Mouse (Mus musculus) CH12.LX (cell line): ENCODE measurements around the gene Rrp36. TPM values are rescaled to one million over a fixed set of nuclear protein-coding genes. Genes with fewer than 3 reads are reported as not detected.

Source experiments
- DNase-seq: peaks from one replicate; pipeline ENCODE4 v3.0.0-alpha.2; 2013; ENCODE audit errors: extremely low read depth
- H3K27ac ChIP-seq: 2 replicates; pipeline ENCODE4 v1.5.1; 2012; ENCODE audit warnings: low read depth, mild to moderate bottlenecking, control low read depth, moderate library complexity; ENCODE audit not compliant: insufficient read depth
- H3K27me3 ChIP-seq: replicated peaks from 2 replicates; pipeline ENCODE3; 2012; ENCODE audit warnings: inconsistent platforms
- H3K36me3 ChIP-seq, 2 experiments: replicated peaks in 1 of 2; 2 replicates each; pipeline versions ENCODE3 to v1.6.1; 2012; ENCODE audit warnings: inconsistent platforms in 1 of 2, low read length in 1 of 2, mild to moderate bottlenecking in 1 of 2, mixed read lengths in 1 of 2, moderate library complexity in 1 of 2; ENCODE audit not compliant: control insufficient read depth in 1 of 2, insufficient read depth in 1 of 2
- H3K4me1 ChIP-seq, 2 experiments: 2 replicates each; pipeline ENCODE4 v1.6.1; 2012; ENCODE audit warnings: inconsistent platforms in 1 of 2, moderate library complexity in 1 of 2; ENCODE audit not compliant: insufficient read depth in 2 of 2, control insufficient read depth in 1 of 2
- H3K4me2 ChIP-seq: 2 replicates; pipeline ENCODE4 v1.6.1; 2012; ENCODE audit warnings: low read depth, mild to moderate bottlenecking, control low read depth; ENCODE audit not compliant: poor library complexity, insufficient read depth, severe bottlenecking
- H3K4me3 ChIP-seq, 3 experiments: fragments of 150-350 bp in 1 of 3; sonication (generic) in 1 of 3; replicated peaks in 1 of 3; 2 replicates each; pipeline versions ENCODE3 to v1.5.1; 2011 to 2012; ENCODE audit warnings: low read depth in 2 of 3, low read length in 2 of 3, mild to moderate bottlenecking in 2 of 3, moderate library complexity in 2 of 3, control low read depth in 1 of 3, improper control_type of control experiment in 1 of 3, inconsistent platforms in 1 of 3, mixed read lengths in 1 of 3; ENCODE audit not compliant: poor library complexity in 1 of 3
- H3K79me2 ChIP-seq: replicated peaks from 2 replicates; pipeline ENCODE4 v1.6.1; 2012; ENCODE audit warnings: mild to moderate bottlenecking, moderate library complexity; ENCODE audit not compliant: control insufficient read depth, poor library complexity, insufficient read depth, severe bottlenecking; ENCODE audit errors: extremely low read depth
- H3K9ac ChIP-seq: 2 replicates; pipeline ENCODE4 v1.6.1; 2012; ENCODE audit warnings: low read depth, mild to moderate bottlenecking, control low read depth, moderate library complexity; ENCODE audit not compliant: insufficient read depth
- H3K9me3 ChIP-seq: replicated peaks from 2 replicates; pipeline ENCODE3; 2012; ENCODE audit warnings: low read length, inconsistent platforms, mixed read lengths
- BHLHE40 ChIP-seq: IDR thresholded peaks from 2 replicates; pipeline ENCODE4 v1.6.1; 2011; ENCODE audit warnings: mild to moderate bottlenecking, low read depth, low read length, improper control_type of control experiment
- E2F4 ChIP-seq: IDR thresholded peaks from 2 replicates; pipeline ENCODE4 v1.6.1; 2011; ENCODE audit warnings: low read depth, low read length, improper control_type of control experiment; ENCODE audit not compliant: insufficient replicate concordance
- ELF1 ChIP-seq: IDR thresholded peaks from 2 replicates; pipeline ENCODE4 v1.6.1; 2014; ENCODE audit warnings: low read depth, mild to moderate bottlenecking, inconsistent platforms, low read length, improper control_type of control experiment
- EP300 ChIP-seq: IDR thresholded peaks from 2 replicates; pipeline ENCODE4 v1.6.1; 2011; ENCODE audit warnings: low read length, improper control_type of control experiment
- ETS1 ChIP-seq: conservative IDR thresholded peaks from 2 replicates; pipeline ENCODE4 v1.6.1; 2012; ENCODE audit warnings: low read depth, mild to moderate bottlenecking, inconsistent platforms, low read length, improper control_type of control experiment, moderate library complexity
- IRF4 ChIP-seq: IDR thresholded peaks from 2 replicates; pipeline ENCODE4 v1.6.1; 2014; ENCODE audit warnings: low read depth, mild to moderate bottlenecking, inconsistent platforms, low read length, improper control_type of control experiment
- JUND ChIP-seq: conservative IDR thresholded peaks from 2 replicates; pipeline ENCODE4 v1.6.1; 2011; ENCODE audit warnings: low read depth, low read length, improper control_type of control experiment
- KAT2A ChIP-seq: IDR thresholded peaks from 2 replicates; pipeline ENCODE4 v1.6.1; 2012; ENCODE audit warnings: low read length, improper control_type of control experiment, inconsistent platforms; ENCODE audit not compliant: insufficient replicate concordance
- MAX ChIP-seq: IDR thresholded peaks from 2 replicates; pipeline ENCODE4 v1.6.1; 2011; ENCODE audit warnings: low read length, improper control_type of control experiment
- MAZ ChIP-seq: IDR thresholded peaks from 2 replicates; pipeline ENCODE4 v1.6.1; 2012; ENCODE audit warnings: low read depth, mild to moderate bottlenecking, inconsistent platforms, low read length, improper control_type of control experiment, moderate library complexity
- MYC ChIP-seq: IDR thresholded peaks from 2 replicates; pipeline ENCODE4 v1.6.1; 2011; ENCODE audit warnings: low read depth, mild to moderate bottlenecking, improper control_type of control experiment, low read length
- NELFE ChIP-seq: IDR thresholded peaks from 2 replicates; pipeline ENCODE4 v1.6.1; 2011; ENCODE audit warnings: low read depth, low read length, improper control_type of control experiment
- NRF1 ChIP-seq: IDR thresholded peaks from 2 replicates; pipeline ENCODE4 v1.6.1; 2014; ENCODE audit warnings: low read depth, mild to moderate bottlenecking, inconsistent platforms, low read length, improper control_type of control experiment, moderate library complexity
- RAD21 ChIP-seq: IDR thresholded peaks from 2 replicates; pipeline ENCODE4 v1.6.1; 2011; ENCODE audit warnings: low read depth, mild to moderate bottlenecking, low read length, improper control_type of control experiment, moderate library complexity
- SIN3A ChIP-seq: IDR thresholded peaks from 2 replicates; pipeline ENCODE4 v1.6.1; 2012; ENCODE audit warnings: low read length, improper control_type of control experiment, inconsistent platforms
- SMC3 ChIP-seq: IDR thresholded peaks from 2 replicates; pipeline ENCODE4 v1.6.1; 2011; ENCODE audit warnings: low read depth, low read length, improper control_type of control experiment
- TCF12 ChIP-seq: IDR thresholded peaks from 2 replicates; pipeline ENCODE4 v1.6.1; 2014; ENCODE audit warnings: low read depth, mild to moderate bottlenecking, inconsistent platforms, low read length, improper control_type of control experiment
- UBTF ChIP-seq: IDR thresholded peaks from 2 replicates; pipeline ENCODE4 v1.6.1; 2012; ENCODE audit warnings: low read depth, mild to moderate bottlenecking, inconsistent platforms, low read length, improper control_type of control experiment, moderate library complexity
- USF1 ChIP-seq: IDR thresholded peaks from 2 replicates; pipeline ENCODE4 v1.6.1; 2014; ENCODE audit warnings: low read depth, mild to moderate bottlenecking, inconsistent platforms, low read length, improper control_type of control experiment
- ZC3H11A ChIP-seq: IDR thresholded peaks from 2 replicates; pipeline ENCODE4 v1.6.1; 2012; ENCODE audit warnings: low read depth, mild to moderate bottlenecking, inconsistent platforms, low read length, improper control_type of control experiment
- ZKSCAN1 ChIP-seq: IDR thresholded peaks from 2 replicates; pipeline ENCODE4 v1.6.1; 2012; ENCODE audit warnings: low read depth, inconsistent platforms, low read length, improper control_type of control experiment, borderline replicate concordance
- ZMIZ1 ChIP-seq: IDR thresholded peaks from 2 replicates; pipeline ENCODE4 v1.6.1; 2012; ENCODE audit warnings: low read depth, mild to moderate bottlenecking, inconsistent platforms, low read length, improper control_type of control experiment
- ZNF384 ChIP-seq: IDR thresholded peaks from 2 replicates; pipeline ENCODE4 v1.6.1; 2012; ENCODE audit warnings: low read depth, low read length, improper control_type of control experiment, inconsistent platforms
- dilution Hi-C: fragments of 300-500 bp; cut with MboI; formaldehyde crosslinking; loops from 2 replicates; pipeline ENCODE4 v1.14.3; 2020; ENCODE audit warnings: low sequenced_read_pairs; ENCODE audit not compliant: extremely low pct_unique_long_range_greater_than_20kb, extremely low pct_ligation_motif_present
- in situ Hi-C: fragments of 300-500 bp; cut with MboI; formaldehyde crosslinking; loops from 3 replicates; pipeline ENCODE4 v1.14.3; 2019; ENCODE audit warnings: low sequenced_read_pairs, low pct_ligation_motif_present, low pct_unique_long_range_greater_than_20kb, mixed read lengths
- polyA plus RNA-seq: library from polyadenylated mRNA; unstranded; fragments of >175 nt; gene quantifications from 2 replicates; pipeline ENCODE4 v1.2.1, GENCODE M21; 2012; ENCODE audit warnings: low read depth; ENCODE audit not compliant: insufficient read length
- total RNA-seq, 2 experiments: library from RNA; depleted of rRNA; stranded (reverse); fragments of 300-350 nt in 1 of 2; fragments of >200 nt in 1 of 2; gene quantifications; 2 replicates each; pipeline ENCODE4 v1.2.3; 2012 to 2014

Rrp36 gene
- total and polyA plus RNA-seq, 3 experiments, result 38.1 to 53.6 (median 46.1) TPM

- Histone ChIP-seq H3K4me3 (peak within 1 kb of the TSS in 2 of 3 experiments; percentile 6 to 56), H3K27me3 (no peaks in the 10 kb centered on the region), H3K79me2 (no peaks in the 10 kb centered on the region), H3K4me1 (peaks cover 12 to 24% of the 10 kb centered on the region in 2 experiments), H3K9me3 (no peaks in the 10 kb centered on the region), H3K4me2 (peak within 1 kb of the TSS; percentile 66), H3K36me3 (peaks cover 0 to 24% of the 10 kb centered on the region in 2 experiments), H3K27ac (no peak within 1 kb of the TSS), H3K9ac (peak within 1 kb of the TSS; percentile 43)
- no peak for TF ChIP-seq KAT2A
- TF ChIP-seq MAZ, result no peak
- no peak for TF ChIP-seq BHLHE40
- no peak for TF ChIP-seq E2F4
- no peak for TF ChIP-seq ZKSCAN1
- no peak for TF ChIP-seq ZMIZ1
- no peak for TF ChIP-seq USF1
- TF ChIP-seq ETS1, result no peak
- no peak for TF ChIP-seq IRF4
- TF ChIP-seq UBTF, result no peak
- TF ChIP-seq TCF12, result no peak; the same call in 1 of the 2 replicates
- no peak for TF ChIP-seq ZNF384
- no peak for TF ChIP-seq NRF1
- no peak for TF ChIP-seq MYC
- TF ChIP-seq JUND, result no peak
- no peak for TF ChIP-seq EP300
- no peak for TF ChIP-seq SIN3A
- in situ Hi-C loops (no loop called here), dilution Hi-C loops (no loop called here)
- no peak for DNase-seq
These were observed 45.1 kb downstream of the Rrp36 start, which contains the start of gene Ptk7 for GRCm38 (mm10) chr17:46628791-46629684. Gene Ptk7 (minus strand): TSS chr17:46629504.

GRCm38 (mm10) chr17:46628471-46628790, 45.7 kb downstream of the Rrp36 start:
- dilution Hi-C loops (no loop called here), in situ Hi-C loops (no loop called here)
- DNase-seq, result no peak
- Histone ChIP-seq H3K27ac (no peak overlapping the region), H3K9me3 (no peaks in the 10 kb centered on the region), H3K4me2 (0 out of 2 replicates have a peak overlapping the region, but pooled peaks have one; percentile 66), H3K4me3 (peak overlapping the region in 1 of 3 experiments; percentile 56), H3K9ac (no peak overlapping the region), H3K27me3 (no peaks in the 10 kb centered on the region), H3K79me2 (no peaks in the 10 kb centered on the region), H3K36me3 (peaks cover 0 to 20% of the 10 kb centered on the region in 2 experiments), H3K4me1 (peaks cover 16 to 30% of the 10 kb centered on the region in 2 experiments)
- TF ChIP-seq ELF1 (no peak), JUND (no peak), SMC3 (no peak), MAX (no peak), ZKSCAN1 (no peak), RAD21 (no peak), ZC3H11A (no peak), NELFE (no peak), UBTF (no peak)
